Mouse (Mus musculus) hindlimb bud, embryonic 11.5 days (tissue): Measurements from ENCODE around the gene Gfra1.

Experiments
- DNase-seq: peaks from one replicate; pipeline ENCODE4 v3.0.0-alpha.2; 2012; ENCODE audit warnings: low read depth, low spot score; ENCODE audit errors: extremely low spot score

Gfra1 gene

GRCm38 (mm10) chr19:58336802-58337201, 118.9 kb downstream of the Gfra1 start:
- no peak for DNase-seq

DNA sequence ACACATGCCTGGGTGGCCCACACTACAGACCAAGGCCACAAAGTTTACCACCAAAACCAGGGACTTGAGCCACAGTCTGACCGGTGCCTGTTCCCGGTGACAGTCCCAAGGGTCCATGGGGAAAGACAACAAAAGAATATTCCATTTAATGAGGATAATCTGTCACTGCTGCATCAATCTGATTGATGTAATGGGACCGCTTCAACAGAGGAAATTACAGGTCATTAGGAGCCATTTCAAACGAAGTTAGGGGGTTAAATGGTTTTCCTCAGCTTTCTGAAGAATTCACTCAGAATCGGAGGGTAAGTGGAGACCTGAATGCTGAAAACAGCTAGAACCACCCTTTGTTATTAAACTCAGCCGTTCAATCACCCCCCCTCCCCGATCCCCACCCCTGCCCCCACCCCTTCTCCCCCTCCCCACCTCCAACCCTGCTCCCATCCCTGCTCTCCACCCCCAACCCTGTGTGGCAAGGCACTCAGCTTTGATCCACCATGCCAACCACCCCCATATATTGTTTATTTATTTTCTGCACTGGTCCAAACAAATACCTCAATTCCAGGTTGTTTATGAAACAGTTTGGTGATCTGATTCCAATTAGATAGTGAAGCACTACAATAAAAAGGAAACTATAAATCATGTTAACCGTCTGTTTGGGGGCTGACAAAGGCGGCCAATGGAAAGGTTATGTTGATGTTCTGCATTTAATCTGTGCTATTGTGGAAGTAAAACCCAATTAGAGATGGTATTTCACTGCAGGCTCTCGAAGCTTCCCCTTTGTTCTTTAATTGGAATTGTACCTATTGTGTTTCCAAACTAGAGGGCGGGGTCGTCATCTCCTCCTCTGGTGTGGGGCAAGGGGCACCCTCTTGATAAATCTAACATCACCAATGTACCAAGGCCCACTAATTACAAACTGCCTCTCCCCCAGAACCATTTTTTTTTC, 119.9 kb downstream of the Gfra1 start:
- DNase-seq = no peak

DNA sequence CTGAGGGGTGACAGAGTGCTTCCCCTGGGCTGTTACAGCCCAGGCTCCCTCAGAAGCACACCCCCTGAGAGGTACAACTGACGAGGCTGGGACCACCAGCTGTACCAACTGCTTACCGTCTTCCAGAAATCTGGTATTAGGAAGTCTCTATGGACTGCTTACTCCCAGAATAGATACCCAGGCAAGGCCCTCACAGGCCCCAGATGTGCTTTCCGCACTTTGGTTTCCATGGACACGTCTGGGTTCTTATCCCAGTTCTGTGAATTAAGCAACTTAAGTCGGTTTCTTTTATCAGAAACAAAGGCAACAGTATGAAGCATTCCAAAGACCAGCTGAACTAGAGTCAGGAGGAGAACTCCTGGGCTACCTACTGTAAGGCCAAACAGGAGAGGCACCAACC, 126.4 kb downstream of the Gfra1 start:
- no peak for DNase-seq

GRCm38 (mm10) chr19:58328014-58328413, 127.7 kb downstream of the Gfra1 start:
- no peak for DNase-seq

DNA sequence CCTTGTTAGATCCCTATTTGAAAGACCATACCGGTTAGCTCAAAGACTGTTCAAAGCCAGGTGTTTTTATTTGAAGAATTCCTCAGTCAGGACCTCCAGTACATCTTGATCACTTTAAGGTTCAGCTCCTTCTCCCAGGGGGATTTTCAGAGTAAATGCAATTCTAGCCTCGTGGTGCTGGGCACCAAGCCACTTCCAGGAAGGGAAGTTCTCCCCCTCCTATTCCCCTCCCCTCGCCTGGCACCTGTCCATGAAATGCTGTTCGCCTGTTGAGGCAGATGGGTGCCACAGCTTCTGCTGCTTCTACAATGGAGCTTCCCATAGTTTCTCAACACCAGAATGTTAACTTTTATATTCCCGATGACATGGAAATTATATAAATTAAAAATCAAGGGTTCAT, 139.2 kb downstream of the Gfra1 start:
- DNase-seq = no peak

DNA sequence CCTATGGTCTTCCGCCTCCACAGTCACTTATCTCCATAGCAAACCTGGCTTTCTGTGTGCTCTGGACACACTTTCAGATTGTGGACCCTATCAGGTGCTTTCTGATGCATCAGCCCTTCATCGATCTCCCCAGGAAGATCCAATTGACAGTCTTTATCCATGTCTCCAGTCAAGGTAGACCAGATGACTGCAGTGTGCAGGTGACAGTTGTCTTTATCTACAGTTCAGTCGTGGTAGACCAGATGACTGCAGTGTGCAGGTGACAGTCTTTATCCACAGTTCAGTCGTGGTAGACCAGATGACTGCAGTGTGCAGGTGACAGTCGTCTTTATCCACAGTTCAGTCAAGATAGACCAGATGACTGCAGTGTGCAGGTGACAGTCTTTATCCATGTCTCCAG, 140.0 kb downstream of the Gfra1 start:
- DNase-seq = no peak

- DNase-seq = no peak
Measured at GRCm38 (mm10) chr19:58314631-58315030, 141.1 kb downstream of the Gfra1 start.

DNA sequence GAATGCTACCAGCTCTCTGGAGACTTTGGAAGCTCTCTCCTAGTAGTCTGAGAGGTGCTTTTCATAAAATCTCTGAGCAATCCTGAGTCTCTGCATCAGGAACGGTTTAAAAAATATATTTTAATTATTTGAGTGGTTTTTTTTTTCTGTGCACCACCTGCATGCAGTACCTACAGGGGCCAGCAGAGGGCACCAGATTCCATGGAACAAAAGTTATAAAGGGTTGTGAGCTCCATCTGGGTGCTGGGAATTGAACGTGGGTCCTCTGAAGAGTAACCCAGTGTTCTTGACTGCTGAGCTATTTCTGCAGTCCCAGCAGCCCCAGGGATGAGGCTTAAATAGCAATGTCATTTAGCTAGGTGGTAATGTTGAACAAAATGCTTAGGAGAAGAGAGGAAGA, 141.9 kb downstream of the Gfra1 start:
- DNase-seq = no peak

GRCm38 (mm10) chr19:58312492-58312891, 143.2 kb downstream of the Gfra1 start:
- DNase-seq = no peak

DNA sequence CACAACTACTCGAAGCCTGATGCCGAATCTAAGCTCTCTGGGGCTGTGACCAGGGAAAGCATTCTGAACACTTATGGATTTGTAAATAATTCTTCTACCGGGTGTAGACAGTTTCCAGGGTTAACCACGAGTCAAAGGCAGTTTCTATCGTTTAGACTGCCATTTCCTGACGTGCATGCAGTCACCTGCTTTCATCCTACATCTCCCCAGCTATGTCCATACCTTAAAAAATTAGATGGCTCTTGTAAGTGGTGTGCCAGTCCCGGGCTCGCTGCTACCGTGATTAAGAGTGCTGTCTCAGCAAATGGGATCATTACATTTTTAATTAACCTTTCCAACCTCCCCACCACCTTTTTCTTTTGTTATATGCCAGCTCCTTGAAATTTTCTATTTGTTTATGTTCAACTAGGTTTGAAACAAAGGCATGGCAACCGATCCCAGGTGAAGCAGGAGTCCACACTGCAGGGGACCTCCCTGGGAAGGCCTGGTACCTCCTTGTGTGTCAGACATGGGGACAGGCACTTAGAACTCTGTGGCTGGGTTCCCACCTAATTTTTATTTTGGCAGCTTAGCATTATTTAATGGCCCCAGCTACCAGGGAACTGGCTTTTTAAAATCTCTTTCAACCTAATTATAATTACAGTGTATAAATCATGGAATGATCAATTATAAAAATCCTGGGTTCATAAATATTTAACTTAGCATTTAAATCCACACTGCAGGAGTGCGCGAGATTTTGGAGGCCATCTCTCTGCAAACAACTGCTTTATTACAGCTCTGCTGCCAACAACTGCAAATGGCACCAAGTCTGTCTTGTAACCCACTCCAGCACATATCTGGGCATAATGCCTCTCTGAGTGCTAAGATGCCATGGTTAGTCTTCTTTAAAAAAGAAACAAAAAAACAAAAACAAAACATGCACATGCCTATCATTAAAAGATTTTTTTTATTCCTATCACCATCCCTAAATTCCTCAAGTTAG, 145.1 kb downstream of the Gfra1 start:
- DNase-seq = no peak

DNA sequence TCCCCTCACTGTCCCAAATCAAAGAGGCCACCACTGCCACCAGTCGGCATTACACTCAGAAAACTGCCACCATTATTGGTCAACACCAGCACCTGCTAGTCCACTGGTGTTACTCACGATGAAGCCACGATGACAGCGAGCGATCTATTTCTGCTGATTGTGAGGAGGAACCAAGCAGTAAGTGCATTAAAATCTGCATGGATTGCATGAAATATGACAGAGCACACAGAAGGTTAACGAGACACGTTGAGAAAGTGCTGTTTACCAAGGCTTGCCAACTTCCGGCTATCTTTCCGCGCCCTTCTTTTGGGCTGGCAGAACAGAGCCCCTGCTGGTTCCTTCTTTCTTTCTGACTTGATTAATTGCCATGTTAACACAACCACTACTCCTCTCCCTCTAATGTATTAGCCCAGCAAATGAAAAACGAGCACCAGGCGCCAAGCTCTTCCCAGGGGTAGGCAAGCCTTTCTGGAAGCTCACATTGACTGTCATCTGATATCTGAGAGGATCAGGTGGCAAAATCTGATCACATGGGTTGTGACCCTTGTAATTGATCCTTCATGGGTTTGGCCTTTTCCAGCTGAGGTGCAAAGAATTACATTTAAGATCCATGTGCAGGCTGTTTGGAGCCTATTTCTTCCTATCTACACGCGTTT, 146.0 kb downstream of the Gfra1 start:
- no peak for DNase-seq

GRCm38 (mm10) chr19:58301105-58301504, 154.6 kb downstream of the Gfra1 start:
- no peak for DNase-seq

DNA sequence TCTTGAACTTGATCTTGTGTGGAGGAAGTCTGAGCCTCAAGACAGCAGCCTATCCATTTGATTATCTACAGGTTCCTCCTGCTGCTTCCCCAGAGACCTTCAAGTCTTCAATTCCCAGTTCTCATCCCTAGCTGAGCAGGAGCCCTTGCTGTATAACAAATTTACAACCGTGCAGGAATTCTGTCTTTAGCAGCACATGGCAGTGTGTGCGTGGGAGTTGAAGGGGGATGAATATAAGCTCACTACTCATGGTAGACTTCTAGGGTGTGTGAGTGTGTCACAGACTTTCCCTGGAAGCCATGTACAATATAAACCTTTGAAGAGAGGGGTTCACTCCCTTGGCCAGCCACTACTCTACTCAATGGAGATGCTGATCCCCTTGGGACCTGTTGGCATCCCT, 157.8 kb downstream of the Gfra1 start:
- no peak for DNase-seq

DNA sequence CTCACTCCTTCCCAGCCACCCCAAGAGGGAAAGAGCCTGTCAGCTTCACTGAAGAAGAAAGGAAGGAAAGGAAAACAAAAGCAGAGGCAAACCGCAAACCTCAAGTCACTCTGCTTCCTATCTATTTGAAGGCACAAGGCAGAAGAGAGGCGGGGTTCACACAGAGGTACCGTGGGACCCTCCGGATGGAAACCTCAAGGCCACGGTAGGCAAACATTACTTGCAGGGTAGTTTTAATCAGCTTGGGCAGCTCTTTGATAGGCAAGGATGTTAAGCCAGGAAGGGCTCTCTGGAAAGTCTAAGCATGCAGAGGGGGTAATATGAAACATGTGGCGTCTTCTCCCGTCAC, 158.9 kb downstream of the Gfra1 start:
- DNase-seq = no peak

DNA sequence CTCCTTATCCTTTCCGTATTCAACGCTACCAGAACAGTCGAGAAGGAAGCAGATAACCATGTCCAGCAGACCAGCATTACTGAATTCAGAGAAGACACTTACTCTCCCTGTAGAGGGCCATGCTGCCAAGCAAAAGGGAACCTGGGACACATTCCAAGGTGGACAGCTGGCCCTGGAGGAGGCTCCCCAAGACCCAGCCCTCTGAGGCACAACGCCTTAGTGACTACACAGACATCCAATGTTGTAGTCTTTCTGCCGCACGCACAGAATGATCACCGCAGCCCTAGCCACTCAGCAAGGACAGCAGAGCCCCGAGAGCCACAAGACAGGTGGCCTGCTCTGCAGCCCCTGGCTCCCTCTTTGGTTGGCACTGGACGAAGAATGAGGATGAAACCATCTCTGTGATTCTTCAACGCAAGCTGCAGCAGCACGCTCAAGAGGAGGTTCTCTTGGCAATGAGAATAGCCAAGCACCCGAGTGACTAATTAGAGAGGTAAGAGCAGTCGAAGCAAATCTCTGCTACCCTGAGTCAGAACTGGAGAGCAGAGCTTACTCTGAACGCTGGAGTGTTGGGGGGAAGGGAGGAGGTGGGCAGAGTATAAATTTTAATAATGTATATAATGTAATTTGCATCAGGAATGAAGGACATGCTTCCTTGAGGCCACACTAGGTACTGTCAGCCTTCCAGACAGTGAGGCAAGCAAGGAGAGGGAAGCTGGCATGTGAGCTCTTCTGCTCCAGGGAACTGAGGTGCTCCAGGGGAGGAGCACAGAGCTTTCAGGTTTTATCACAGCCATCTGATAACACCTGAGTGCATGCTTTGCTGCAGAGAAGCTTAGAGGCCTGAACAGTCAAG, 159.5 kb downstream of the Gfra1 start:
- DNase-seq = no peak

- no peak for DNase-seq
Measured at GRCm38 (mm10) chr19:58288145-58288544, 167.6 kb downstream of the Gfra1 start.

GRCm38 (mm10) chr19:58275281-58275680, 180.4 kb downstream of the Gfra1 start:
- DNase-seq = no peak

GRCm38 (mm10) chr19:58271815-58272214, 183.9 kb downstream of the Gfra1 start:
- DNase-seq = no peak

- DNase-seq = no peak
Measured at GRCm38 (mm10) chr19:58270778-58271177, 184.9 kb downstream of the Gfra1 start.

DNA sequence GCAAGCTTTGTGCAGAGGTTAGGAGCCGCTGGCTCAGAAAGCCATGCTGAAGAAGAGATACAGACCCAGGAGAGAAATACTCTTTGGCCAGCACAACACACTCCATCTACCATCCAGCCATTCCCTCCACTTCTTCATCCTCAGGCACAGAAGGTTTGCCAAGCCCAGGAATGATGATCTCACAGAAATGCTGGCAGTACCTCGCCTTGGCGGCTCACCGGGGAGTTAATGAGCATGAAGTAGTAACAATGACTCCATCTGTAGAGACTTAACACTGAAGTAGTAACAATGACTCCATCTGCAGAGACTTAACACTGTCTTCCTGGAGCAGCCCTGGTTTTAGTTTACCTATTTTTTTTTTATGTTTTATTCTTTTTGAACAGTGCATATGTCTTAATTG, 187.2 kb downstream of the Gfra1 start:
- no peak for DNase-seq
